Mouse (Mus musculus): ENCODE results near the gene Haus7.

Gene Haus7

DNA sequence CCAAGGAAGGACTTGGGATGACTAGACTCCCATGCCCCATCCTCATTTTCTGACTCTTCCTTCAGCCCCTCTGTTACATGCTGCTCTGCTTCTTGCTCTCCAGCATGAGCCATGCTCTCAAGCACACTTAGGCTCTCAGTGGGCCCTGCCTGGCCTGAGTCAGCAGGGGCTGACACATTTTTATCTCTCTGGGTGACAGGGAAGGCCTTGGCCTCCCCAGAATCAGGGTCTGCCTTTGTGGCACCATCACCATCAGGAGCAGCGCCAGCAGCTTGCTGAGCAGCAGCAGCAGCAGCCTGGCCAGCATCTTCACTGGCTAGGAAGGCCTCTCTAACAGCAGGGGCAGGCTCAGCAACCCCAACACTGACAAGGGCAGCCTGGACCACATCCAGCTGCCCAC, 62.4 kb downstream of the Haus7 start:
- Histone ChIP-seq H3K9me3 (ENCODE audit: low read length) (no peaks in the 10 kb centered on the region), H3K36me3 (ENCODE audit: insufficient read depth, low read length) (no peaks in the 10 kb centered on the region), H3K27me3 (ENCODE audit: insufficient read depth, low read length) (no peaks in the 10 kb centered on the region), H3K4me3 (replicated peaks; ENCODE audit: low read length) (no peak overlapping the region), H3K4me1 (replicated peaks; ENCODE audit: low read depth, low read length) (no peaks in the 10 kb centered on the region)
- TF ChIP-seq NANOG (IDR thresholded peaks at IDR 0.05; ENCODE audit: borderline replicate concordance, low read length): no peak
- TF ChIP-seq POU5F1 (IDR thresholded peaks at IDR 0.05; ENCODE audit: borderline replicate concordance, low read length): no peak
- no peak for TF ChIP-seq CTCF (conservative IDR thresholded peaks at IDR 0.05; ENCODE audit: low read length)

DNA sequence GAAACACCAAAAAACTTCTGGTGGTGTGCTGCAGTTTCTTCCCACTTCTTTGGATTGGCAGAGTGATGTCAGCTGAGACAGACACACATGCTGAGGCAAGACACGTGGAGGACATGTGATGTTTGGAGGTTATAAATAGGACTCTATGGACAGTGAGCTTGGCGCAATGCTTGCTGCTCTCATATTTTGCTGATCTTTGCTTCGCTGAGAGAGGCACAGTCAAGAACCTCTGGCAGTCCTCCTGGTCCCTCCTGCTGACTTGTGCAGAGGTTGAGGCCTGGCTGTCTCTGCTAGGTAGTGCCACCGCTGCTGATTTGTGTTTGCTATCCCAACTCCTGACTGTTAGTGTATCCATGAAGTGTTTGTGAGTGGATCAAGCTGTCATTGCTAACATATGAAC, 67.4 kb downstream of the Haus7 start:
- Histone ChIP-seq H3K4me1 (replicated peaks; ENCODE audit: low read depth, low read length) (no peaks in the 10 kb centered on the region), H3K27me3 (ENCODE audit: insufficient read depth, low read length) (no peaks in the 10 kb centered on the region), H3K36me3 (ENCODE audit: insufficient read depth, low read length) (no peaks in the 10 kb centered on the region), H3K9me3 (ENCODE audit: low read length) (no peaks in the 10 kb centered on the region), H3K4me3 (replicated peaks; ENCODE audit: low read length) (no peak overlapping the region)
- TF ChIP-seq POU5F1 (IDR thresholded peaks at IDR 0.05; ENCODE audit: borderline replicate concordance, low read length): no peak
- no peak for TF ChIP-seq NANOG (IDR thresholded peaks at IDR 0.05; ENCODE audit: borderline replicate concordance, low read length)
- no peak for TF ChIP-seq CTCF (conservative IDR thresholded peaks at IDR 0.05; ENCODE audit: low read length)

All from E14TG2a.4 (cell line).